Mouse (Mus musculus): Measurements from ENCODE around the gene Psmc3ip. TPM values are rescaled to one million over a fixed set of nuclear protein-coding genes. Genes with fewer than 3 reads are reported as not detected.

The Psmc3ip gene
- polyA plus RNA-seq, 1 experiment from 2014 or later, result 23.4 TPM

DNA sequence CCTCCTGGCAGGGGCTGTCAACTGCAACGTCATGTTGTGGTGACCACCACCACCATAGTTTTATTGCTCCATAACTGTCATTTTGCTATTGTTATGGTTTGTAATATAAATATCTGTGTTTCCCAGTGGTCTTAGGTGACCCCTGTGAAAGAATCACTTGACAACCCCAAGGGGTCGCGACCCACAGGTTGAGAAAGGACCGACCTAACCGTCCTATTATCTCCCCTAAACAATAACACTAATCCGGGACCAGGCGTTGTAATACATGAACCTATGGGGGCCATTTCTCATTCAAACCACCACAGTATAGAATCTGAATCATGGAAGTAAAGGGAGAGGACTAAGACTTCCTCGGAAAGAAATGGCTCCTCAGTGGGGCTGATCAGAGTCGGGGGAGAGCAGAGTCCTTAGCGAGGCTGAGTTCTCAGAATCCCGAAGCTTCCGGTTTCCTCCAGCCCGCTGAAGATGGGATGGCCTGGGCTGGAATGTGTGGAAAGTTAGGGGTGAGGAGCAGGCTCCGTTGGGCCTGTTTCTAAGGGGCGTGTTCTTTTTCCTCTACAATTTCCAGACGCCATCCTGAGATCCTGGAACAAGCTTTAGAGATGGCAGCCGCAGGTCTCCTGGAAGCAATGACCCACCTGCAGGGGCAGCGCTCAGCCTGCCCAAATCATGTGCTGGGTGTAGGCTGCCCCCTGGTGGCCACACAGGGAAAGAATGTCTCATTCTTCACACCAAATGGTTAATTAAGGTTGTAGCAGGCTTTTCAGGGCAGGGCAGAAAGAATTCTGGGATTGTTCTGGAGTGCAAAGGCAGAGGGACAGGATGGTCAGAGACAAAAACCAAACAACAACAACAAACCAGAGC is 28.5 kb downstream of the Psmc3ip start:
- no peaks in the 10 kb centered on the region for H3K9me3 ChIP-seq
- peak overlapping the region; percentile 30; the same call in 1 of the 2 replicates for H3K9ac ChIP-seq
- 0 out of 2 replicates have a peak, but pooled peaks cover 9% of the 10 kb centered on the region for H3K27me3 ChIP-seq
- ATAC-seq (ENCODE audit: low FRiP score), result no peak
- peaks cover 37% of the 10 kb centered on the region for H3K4me1 ChIP-seq (replicated peaks)
- peak overlapping the region; percentile 53 for H3K4me2 ChIP-seq
- WGBS, result 25% methylated on average over 18 of the region's 18 CpGs
- H3K36me3 ChIP-seq, result peaks cover 27% of the 10 kb centered on the region
- no peak overlapping the region for H3K27ac ChIP-seq
- H3K4me3 ChIP-seq, result peak overlapping the region; percentile 30

DNA sequence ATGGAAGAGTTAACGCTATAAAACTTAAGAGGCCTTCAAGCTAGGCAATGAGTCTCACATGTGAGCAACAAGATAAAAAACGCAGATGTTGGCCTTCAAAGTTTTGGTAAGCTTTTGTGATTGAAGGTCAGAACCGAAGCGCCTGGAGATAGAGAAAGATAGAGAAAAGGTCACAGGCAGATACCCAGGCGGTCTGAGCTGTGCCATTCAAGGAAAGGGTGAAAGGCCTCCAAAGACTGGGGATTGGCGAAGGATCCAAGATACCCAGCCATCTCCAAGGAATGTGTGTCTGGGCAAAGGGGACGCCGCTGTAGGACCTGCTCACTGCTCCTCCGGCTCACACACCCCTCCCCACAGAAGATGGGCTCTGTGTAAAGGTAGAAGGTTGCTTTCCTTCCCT is 30.2 kb downstream of the Psmc3ip start:
- H3K27me3 ChIP-seq, result 0 out of 2 replicates have a peak, but pooled peaks cover 6% of the 10 kb centered on the region
- WGBS, result 93% methylated on average over 9 of the region's 9 CpGs
- ATAC-seq (ENCODE audit: low FRiP score), result no peak
- H3K27ac ChIP-seq, result no peak overlapping the region
- H3K4me2 ChIP-seq, result no peak overlapping the region
- peaks cover 45% of the 10 kb centered on the region for H3K36me3 ChIP-seq
- no peak overlapping the region for H3K4me3 ChIP-seq
- H3K4me1 ChIP-seq (replicated peaks), result peaks cover 25% of the 10 kb centered on the region
- H3K9me3 ChIP-seq, result no peaks in the 10 kb centered on the region
- no peak overlapping the region for H3K9ac ChIP-seq

- no peak for ATAC-seq (ENCODE audit: low FRiP score)
- H3K36me3 ChIP-seq, result peaks cover 50% of the 10 kb centered on the region
- H3K9ac ChIP-seq, result no peak overlapping the region
- peaks cover 25% of the 10 kb centered on the region for H3K4me1 ChIP-seq (replicated peaks)
- no peak overlapping the region for H3K4me2 ChIP-seq
- H3K27me3 ChIP-seq, result 0 out of 2 replicates have a peak, but pooled peaks cover 6% of the 10 kb centered on the region
- no peak overlapping the region for H3K4me3 ChIP-seq
- H3K27ac ChIP-seq, result 0 out of 2 replicates have a peak overlapping the region, but pooled peaks have one; percentile 40
- 86% methylated on average over 4 of the region's 4 CpGs for WGBS
- H3K9me3 ChIP-seq, result no peaks in the 10 kb centered on the region
Measured at GRCm38 (mm10) chr11:101064462-101064861, 30.8 kb downstream of the Psmc3ip start.

- peaks cover 20% of the 10 kb centered on the region for H3K4me1 ChIP-seq (replicated peaks)
Measured at GRCm38 (mm10) chr11:101063676-101064327, 31.4 kb downstream of the Psmc3ip start.

GRCm38 (mm10) chr11:101062971-101063675 is 32.1 kb downstream of the Psmc3ip start:
- peaks cover 20% of the 10 kb centered on the region for H3K4me1 ChIP-seq (replicated peaks)
- H3K9me3 ChIP-seq, result no peaks in the 10 kb centered on the region
- no peak overlapping the region for H3K4me3 ChIP-seq
- peak overlapping the region; percentile 70; the same call in 1 of the 2 replicates for H3K27ac ChIP-seq
- ATAC-seq (ENCODE audit: low FRiP score), result no peak
- peaks cover 64% of the 10 kb centered on the region for H3K36me3 ChIP-seq
- 0 out of 2 replicates have a peak, but pooled peaks cover 4% of the 10 kb centered on the region for H3K27me3 ChIP-seq
- no peak overlapping the region for H3K9ac ChIP-seq
- no peak overlapping the region for H3K4me2 ChIP-seq
- WGBS, result 74% methylated on average over 14 of the region's 14 CpGs

More at GRCm38 (mm10) chr11:101063676-101064327, 31.4 kb downstream of the Psmc3ip start:
- H3K36me3 ChIP-seq, result peaks cover 57% of the 10 kb centered on the region
- H3K9ac ChIP-seq, result 0 out of 2 replicates have a peak overlapping the region, but pooled peaks have one; percentile 3
- H3K27me3 ChIP-seq, result 0 out of 2 replicates have a peak, but pooled peaks cover 6% of the 10 kb centered on the region
- 58% methylated on average over 12 of the region's 12 CpGs for WGBS
- no peak for ATAC-seq (ENCODE audit: low FRiP score)
- no peak overlapping the region for H3K4me3 ChIP-seq
- H3K4me2 ChIP-seq, result no peak overlapping the region
- peak overlapping the region; percentile 70 for H3K27ac ChIP-seq
- no peaks in the 10 kb centered on the region for H3K9me3 ChIP-seq

- no peak overlapping the region for H3K4me2 ChIP-seq
- no peak for ATAC-seq (ENCODE audit: low FRiP score)
- no peaks in the 10 kb centered on the region for H3K9me3 ChIP-seq
- H3K27me3 ChIP-seq, result no peaks in the 10 kb centered on the region
- 79% methylated on average over 12 of the region's 12 CpGs for WGBS
- H3K4me3 ChIP-seq, result no peak overlapping the region
- H3K27ac ChIP-seq, result 0 out of 2 replicates have a peak overlapping the region, but pooled peaks have one; percentile 18
- peaks cover 19% of the 10 kb centered on the region for H3K4me1 ChIP-seq (replicated peaks)
- no peak overlapping the region for H3K9ac ChIP-seq
- H3K36me3 ChIP-seq, result peaks cover 72% of the 10 kb centered on the region
Measured at GRCm38 (mm10) chr11:101062165-101062884, 32.9 kb downstream of the Psmc3ip start.

- Histone ChIP-seq H3K36me3 (peaks cover 84% of the 10 kb centered on the region), H3K4me2 (no peak overlapping the region), H3K4me1 (replicated peaks) (peaks cover 8% of the 10 kb centered on the region; the same call in 1 of the 2 replicates), H3K27ac (no peak overlapping the region; the same call in 1 of the 2 replicates), H3K9ac (no peak overlapping the region), H3K27me3 (no peaks in the 10 kb centered on the region), H3K4me3 (no peak overlapping the region), H3K9me3 (no peaks in the 10 kb centered on the region)
- 94% methylated on average over 5 of the region's 5 CpGs for WGBS
- no peak for ATAC-seq (ENCODE audit: low FRiP score)
Measured at GRCm38 (mm10) chr11:101061049-101061448, 34.2 kb downstream of the Psmc3ip start.

DNA sequence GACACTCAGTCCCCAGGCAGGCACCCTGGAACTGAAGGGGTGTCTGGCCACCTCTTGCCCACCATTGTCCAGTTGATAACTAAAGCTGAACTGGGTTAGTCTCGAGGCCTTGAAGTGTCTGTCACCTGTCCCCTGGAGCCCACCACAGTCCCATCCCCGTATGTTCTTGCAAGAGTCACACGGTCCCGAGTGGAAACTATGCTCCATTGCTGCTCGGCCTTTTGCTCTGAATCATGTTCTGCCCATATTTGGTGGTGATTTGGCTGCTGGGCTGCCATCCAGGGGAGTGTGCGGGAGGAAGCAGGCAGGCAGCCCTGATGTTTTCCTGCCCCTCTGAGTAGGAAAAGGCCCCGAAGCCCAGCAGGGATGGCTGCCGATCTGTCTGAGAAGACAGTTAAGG is 35.1 kb downstream of the Psmc3ip start:
- ATAC-seq (ENCODE audit: low FRiP score), result no peak
- Histone ChIP-seq H3K4me2 (no peak overlapping the region), H3K9ac (no peak overlapping the region), H3K27me3 (no peaks in the 10 kb centered on the region), H3K9me3 (no peaks in the 10 kb centered on the region), H3K4me1 (replicated peaks) (peaks cover 8% of the 10 kb centered on the region; the same call in 1 of the 2 replicates), H3K4me3 (no peak overlapping the region), H3K36me3 (peaks cover 94% of the 10 kb centered on the region), H3K27ac (peak overlapping the region; percentile 72)
- WGBS, result 73% methylated on average over 8 of the region's 8 CpGs

DNA sequence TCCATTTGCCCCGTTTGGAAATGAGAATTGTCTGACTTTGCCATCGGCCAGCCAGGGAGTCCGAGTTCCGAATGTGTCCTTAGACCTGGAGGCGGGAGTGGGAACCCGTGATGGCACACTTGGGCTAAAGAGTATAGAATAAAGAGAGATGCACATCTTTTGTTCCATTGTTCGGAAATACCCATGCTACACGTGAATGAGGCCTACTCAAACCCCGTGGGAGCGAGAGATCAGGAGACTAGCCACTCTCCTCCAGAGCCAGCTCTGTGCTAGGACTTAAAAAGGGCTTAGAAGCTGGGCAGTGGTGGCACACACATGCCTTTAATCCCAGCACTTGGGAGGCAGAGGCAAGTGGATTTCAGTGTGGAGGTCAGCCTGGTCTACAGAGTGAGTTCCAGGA is 35.8 kb downstream of the Psmc3ip start:
- Histone ChIP-seq H3K4me2 (no peak overlapping the region), H3K27me3 (no peaks in the 10 kb centered on the region), H3K27ac (peak overlapping the region; percentile 72; the same call in 1 of the 2 replicates), H3K4me1 (replicated peaks) (peaks cover 8% of the 10 kb centered on the region; the same call in 1 of the 2 replicates), H3K4me3 (no peak overlapping the region), H3K9me3 (no peaks in the 10 kb centered on the region), H3K36me3 (peaks cover 99% of the 10 kb centered on the region), H3K9ac (no peak overlapping the region; the same call in 1 of the 2 replicates)
- 67% methylated on average over 10 of the region's 10 CpGs for WGBS
- no peak for ATAC-seq (ENCODE audit: low FRiP score)

- no peak overlapping the region for H3K27ac ChIP-seq
- H3K4me1 ChIP-seq (replicated peaks), result peaks cover 7% of the 10 kb centered on the region; the same call in 1 of the 2 replicates
- no peak for ATAC-seq (ENCODE audit: low FRiP score)
- peaks cover 99% of the 10 kb centered on the region for H3K36me3 ChIP-seq
- H3K4me2 ChIP-seq, result no peak overlapping the region
- H3K9me3 ChIP-seq, result no peaks in the 10 kb centered on the region
- no peak overlapping the region for H3K9ac ChIP-seq
- no peak overlapping the region for H3K4me3 ChIP-seq
- no peaks in the 10 kb centered on the region for H3K27me3 ChIP-seq
- 86% methylated on average over 5 of the region's 5 CpGs for WGBS
Measured at GRCm38 (mm10) chr11:101058726-101059125, 36.5 kb downstream of the Psmc3ip start.

- ATAC-seq (ENCODE audit: low FRiP score), result no peak
- Histone ChIP-seq H3K4me1 (replicated peaks) (no peaks in the 10 kb centered on the region; the same call in 1 of the 2 replicates), H3K9me3 (no peaks in the 10 kb centered on the region), H3K27me3 (no peaks in the 10 kb centered on the region), H3K27ac (no peak overlapping the region), H3K36me3 (peaks cover 99% of the 10 kb centered on the region), H3K9ac (no peak overlapping the region), H3K4me2 (no peak overlapping the region), H3K4me3 (no peak overlapping the region)
- WGBS, result 30% methylated on average over 5 of the region's 5 CpGs
Measured at GRCm38 (mm10) chr11:101057860-101058259, 37.4 kb downstream of the Psmc3ip start.
